Mouse (Mus musculus) T-helper 2 cell (primary cell): Measurements from ENCODE around the gene Rexo1.

Experiments
- in situ Hi-C: fragments of 300-600 bp; cut with MboI, MseI; formaldehyde crosslinking; loops from one replicate; pipeline ENCODE4 v1.15.1; 2025; ENCODE audit warnings: high pct_unique_total_duplicates

The Rexo1 gene

DNA sequence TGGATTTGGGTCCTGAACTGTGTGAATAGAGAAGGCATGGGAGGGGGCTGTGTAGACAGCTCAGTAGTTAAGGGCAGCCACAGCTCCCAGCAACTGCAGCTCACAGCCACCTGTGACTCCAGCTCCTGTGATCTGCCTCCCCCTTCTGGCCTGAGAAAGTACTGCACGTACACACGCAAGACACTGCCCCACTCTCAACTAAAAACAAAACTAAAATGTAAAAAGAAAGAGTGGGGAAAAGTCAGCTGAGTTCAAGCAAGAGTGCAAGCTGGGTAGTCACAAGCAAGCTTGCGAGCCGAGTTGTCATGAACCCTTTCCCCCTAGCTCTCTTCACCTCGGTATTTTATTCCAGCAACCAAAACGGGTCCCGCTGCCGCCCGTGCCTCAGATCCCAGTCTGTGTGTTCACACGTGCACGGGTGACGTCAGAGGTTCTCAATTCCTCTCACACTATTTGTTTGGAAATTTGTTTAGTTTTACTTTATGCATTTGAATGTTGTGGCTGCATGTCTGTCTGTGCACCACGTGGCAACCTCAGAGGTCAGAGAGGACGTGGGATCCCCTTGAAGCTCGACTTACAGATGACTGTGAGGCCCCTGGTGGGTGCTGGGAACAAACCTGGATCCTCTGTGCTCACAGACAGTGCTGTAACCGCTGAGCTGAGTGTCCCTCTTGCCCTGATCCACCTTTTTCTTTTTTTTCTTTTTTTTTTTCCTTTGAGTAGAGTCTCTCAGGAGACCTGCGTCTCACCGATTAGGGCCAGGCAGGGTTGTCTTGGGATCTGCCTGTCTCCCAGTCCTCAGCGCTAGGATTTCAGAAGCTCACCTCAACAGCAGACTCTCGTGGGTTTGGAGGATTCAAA, 51.7 kb downstream of the Rexo1 start:
- in situ Hi-C loops: loop anchor here (5.0 kb wide), 1 partner anchor 62 kb away; no protein-coding TSS in a partner anchor

DNA sequence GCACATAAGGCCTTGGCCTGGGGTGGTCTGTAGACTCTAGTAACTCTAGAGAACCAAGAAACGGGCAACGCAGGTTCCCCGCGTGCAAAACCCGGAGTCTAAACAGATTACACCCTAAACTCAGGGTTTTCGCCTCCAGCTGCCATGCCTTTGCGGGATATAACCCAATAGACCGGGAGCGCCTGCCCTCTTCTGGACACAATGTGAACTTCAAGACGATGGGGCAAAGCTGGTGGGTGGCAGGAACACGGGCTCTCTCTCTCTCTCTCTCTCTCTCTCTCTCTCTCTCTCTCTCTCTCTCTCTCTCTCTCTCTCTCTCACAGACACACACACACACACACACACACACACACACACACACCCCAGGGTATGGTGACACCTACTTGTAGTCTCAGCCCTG, 55.1 kb downstream of the Rexo1 start:
- in situ Hi-C loops: loop anchor here (5.0 kb wide), 1 partner anchor 59 kb away; no protein-coding TSS in a partner anchor

DNA sequence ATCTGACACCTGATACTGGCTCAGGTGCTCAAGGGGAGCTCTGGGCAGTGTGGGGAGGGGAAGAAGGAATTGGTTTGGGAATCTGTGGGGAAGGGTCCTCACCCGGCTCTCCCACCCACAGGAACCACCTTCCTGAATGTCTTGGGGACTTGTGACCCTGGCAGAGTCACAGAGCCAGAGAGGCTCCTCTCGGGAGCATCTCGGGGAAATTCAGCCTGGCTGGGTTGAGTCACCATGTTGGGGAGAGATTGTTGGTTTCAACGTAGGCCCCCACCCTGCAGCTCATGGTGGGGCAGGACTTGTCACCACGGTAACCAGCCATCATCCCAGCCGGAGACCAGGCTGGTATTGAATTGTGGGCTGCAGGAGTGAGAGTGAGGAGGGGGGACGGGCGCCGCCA, 56.6 kb downstream of the Rexo1 start:
- in situ Hi-C loops: loop anchor here (5.0 kb wide), 1 partner anchor 57 kb away; no protein-coding TSS in a partner anchor

DNA sequence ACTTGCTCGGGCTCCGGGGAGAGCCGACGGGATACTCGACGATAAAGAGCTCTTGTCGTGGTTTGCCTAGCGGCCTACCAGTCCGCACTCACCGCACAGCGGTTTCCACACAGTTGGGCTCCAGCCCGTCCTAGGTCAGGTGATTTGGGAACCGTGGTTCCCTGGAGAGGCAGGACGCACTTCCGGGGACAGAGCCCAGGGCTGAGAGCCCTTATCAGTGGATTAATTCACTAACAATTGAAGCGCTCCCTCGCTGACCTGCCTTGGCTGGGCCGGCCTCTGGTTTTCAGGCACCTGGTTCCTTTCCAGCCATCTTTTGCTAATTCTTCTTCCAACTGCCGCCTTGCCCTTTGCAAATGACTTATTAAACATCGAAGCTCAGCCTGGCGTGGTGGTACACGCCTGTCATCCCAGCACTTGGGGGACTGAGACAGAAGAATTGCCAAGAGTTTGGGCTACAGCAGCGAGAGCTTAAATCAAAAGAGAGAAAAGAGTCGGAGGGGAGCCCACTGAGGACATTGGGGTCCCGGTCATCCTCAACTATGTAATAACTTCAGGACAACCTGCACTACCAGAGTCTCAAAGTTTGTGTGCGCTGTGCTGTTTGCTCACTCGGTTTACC, 57.6 kb downstream of the Rexo1 start:
- in situ Hi-C loops: no loop called here

DNA sequence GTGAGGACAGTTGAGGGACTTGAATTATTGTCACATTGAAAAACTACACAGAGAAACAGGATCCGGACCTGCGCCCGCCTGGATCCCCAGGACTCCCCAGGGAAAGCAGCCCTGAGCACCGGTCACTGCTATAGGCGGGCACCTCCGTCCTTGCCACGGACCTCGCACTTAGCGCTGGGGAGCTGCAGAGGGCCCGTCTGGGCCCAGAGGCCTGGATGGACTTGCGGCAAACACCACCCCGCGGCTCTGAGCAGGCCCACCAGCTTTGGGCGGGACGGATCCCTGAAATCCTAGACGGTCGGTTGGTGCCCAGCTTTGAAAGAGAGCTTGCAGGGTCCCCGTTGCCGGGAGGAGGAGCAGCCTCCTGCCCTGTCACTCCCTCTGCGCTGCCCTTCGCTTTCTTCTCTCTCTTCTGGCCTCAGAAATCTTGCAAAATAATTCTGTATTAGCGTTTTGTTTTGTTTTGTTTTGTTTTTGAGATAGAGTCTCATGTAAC, 58.5 kb downstream of the Rexo1 start:
- in situ Hi-C loops: no loop called here

DNA sequence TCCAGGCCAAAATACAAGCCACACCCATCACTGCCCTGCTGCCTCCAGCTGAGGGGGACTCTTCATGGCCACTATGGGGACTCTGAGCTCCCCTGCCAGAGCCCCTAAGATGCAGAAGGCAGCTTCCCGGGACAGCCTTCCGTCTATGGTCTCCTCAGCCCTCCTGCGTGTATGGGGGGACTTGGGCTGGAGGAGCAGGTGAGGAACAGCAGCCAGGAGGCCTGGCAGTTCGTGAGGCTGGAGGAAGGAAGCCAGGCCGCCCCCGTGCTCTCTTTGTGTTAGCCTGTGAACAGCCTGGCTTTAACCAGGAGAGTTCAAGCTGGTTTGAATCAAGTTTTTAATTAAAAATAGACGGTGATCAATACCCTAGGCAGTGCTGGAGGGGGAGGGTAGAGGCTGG, 59.1 kb downstream of the Rexo1 start:
- in situ Hi-C loops: no loop called here

DNA sequence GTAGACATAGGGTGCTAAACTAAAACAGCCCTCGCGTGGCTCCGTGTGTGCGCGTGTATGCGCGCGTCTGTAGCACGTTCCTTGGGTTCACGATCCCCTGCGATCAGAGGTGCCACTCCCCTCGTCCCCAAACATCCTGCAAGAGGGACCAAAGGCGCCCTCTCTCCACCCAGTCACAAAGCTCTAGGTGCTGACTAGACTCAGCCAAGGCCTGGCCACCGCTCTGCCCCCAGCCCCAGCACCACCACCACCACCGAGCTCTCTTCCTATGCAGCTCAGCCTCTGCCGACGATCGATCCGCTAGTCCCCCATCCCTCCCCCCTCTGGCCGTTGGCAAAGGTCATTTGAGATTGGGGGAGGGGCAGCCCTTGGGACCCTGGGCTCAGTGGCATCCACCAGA, 64.9 kb downstream of the Rexo1 start:
- in situ Hi-C loops: no loop called here

DNA sequence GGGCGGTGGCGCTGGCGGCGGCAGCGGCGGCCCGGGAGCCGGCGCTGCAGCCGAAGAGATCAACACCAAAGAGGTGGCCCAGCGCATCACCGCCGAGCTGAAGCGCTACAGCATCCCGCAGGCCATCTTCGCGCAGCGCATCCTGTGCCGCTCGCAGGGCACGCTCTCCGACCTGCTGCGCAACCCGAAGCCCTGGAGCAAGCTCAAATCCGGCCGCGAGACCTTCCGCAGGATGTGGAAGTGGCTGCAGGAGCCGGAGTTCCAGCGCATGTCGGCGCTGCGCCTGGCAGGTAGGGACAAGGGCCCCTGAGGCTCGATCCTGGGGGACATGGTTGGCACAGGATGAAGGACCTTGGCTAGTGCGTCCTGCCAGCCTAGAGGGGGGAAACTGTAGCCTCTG, 65.5 kb downstream of the Rexo1 start:
- in situ Hi-C loops: no loop called here

DNA sequence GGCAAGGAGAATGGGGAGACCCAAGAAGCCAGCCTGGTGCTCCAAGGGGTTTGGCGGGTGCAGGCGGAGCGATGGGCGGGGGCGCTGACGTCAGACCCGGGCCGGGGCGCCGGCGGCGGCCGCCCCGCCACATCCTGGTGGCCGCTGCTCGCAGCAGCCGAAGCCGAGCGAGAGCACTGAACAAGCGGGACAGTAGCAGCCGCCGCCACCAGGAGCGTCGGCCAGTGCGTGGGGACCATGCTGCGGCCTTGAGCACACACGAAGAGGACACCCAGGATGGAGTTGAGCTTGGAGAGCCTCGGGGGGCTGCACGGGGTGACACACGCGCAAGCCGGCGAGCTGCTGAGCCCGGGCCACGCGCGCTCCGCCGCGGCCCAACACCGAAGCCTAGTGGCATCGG, 66.6 kb downstream of the Rexo1 start, which contains the start of gene Onecut3:
Gene Onecut3, plus strand, starts transcription at position 104 of the 400 bp plus-strand sequence.
- in situ Hi-C loops: no loop called here
